Mouse (Mus musculus) CH12.LX (cell line): ENCODE measurements around the gene Ift43.

ENCODE experiments used
- CHD1 ChIP-seq: IDR thresholded peaks from 2 replicates; pipeline ENCODE4 v1.6.1; 2012; ENCODE audit warnings: low read depth, low read length, improper control_type of control experiment, inconsistent platforms
- CTCF ChIP-seq, 2 experiments: IDR thresholded peaks in 1 of 2; conservative IDR thresholded peaks in 1 of 2; 2 replicates each; pipeline ENCODE4 v1.5.1; 2011 to 2012; ENCODE audit warnings: low read depth in 2 of 2, low read length in 2 of 2, improper control_type of control experiment in 1 of 2, inconsistent platforms in 1 of 2, mild to moderate bottlenecking in 1 of 2, moderate library complexity in 1 of 2
- EP300 ChIP-seq: IDR thresholded peaks from 2 replicates; pipeline ENCODE4 v1.6.1; 2011; ENCODE audit warnings: low read length, improper control_type of control experiment
- POLR2A ChIP-seq: IDR thresholded peaks from 2 replicates; pipeline ENCODE4 v1.6.1; 2011; ENCODE audit warnings: low read depth, mild to moderate bottlenecking, improper control_type of control experiment, low read length
- ZKSCAN1 ChIP-seq: IDR thresholded peaks from 2 replicates; pipeline ENCODE4 v1.6.1; 2012; ENCODE audit warnings: low read depth, inconsistent platforms, low read length, improper control_type of control experiment, borderline replicate concordance
- ZNF384 ChIP-seq: IDR thresholded peaks from 2 replicates; pipeline ENCODE4 v1.6.1; 2012; ENCODE audit warnings: low read depth, low read length, improper control_type of control experiment, inconsistent platforms

- TF ChIP-seq ZKSCAN1, result no peak
- no peak for TF ChIP-seq CTCF (conservative IDR thresholded peaks at IDR 0.05 in 1 of 2, IDR thresholded peaks at IDR 0.05 in 1 of 2; ENCODE audit: low read depth in 2 of 2, low read length in 2 of 2)
- TF ChIP-seq POLR2A, result no peak
- no peak for TF ChIP-seq ZNF384
- TF ChIP-seq EP300, result no peak
- no peak for TF ChIP-seq CHD1
Observed at GRCm38 (mm10) chr12:86039078-86039477, 43.3 kb upstream of the Ift43 start.
